In the genomic region with DNA sequence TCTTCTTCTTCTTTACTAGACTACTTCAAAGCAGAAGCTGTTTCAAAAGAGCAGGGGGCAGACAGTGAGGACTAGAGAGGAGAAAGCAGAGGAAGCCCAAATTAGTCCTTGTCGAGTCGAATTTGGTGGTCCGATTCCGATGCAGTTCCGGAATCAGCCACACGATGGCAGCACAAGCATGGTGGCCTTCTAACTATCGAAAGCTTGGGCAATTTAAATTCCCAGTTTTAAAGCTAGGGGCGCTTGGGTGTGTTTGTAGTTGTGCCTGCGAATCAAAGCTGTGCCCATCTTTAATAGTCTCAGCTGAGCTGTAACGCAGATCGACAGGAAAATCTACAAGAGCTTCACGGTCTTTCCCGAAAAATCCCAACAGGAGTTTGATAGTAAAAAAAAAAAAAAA, we compare ENCODE assay signal across 8 mouse cellular contexts.
DNase-seq lines count a peak whose midpoint lies in the region; ATAC-seq and TF ChIP-seq lines count a peak whose summit lies in the region.

No protein-coding gene starts in this region.

- H3K27ac ChIP-seq in embryonic facial prominence, embryonic 13.5 days, result no peak overlapping the region; the same call in 1 of the 2 replicates
- no peak overlapping the region; the same call in 1 of the 2 replicates for H3K27ac ChIP-seq in heart, embryonic 10.5 days
- peak overlapping the region; percentile 37; the same call in 1 of the 2 replicates for H3K27ac ChIP-seq in kidney, embryonic 14.5 days (ENCODE audit: low read depth, low read length)
- H3K27ac ChIP-seq in limb, embryonic 14.5 days (replicated peaks; ENCODE audit: low read depth, low read length), result no peak overlapping the region

- TF ChIP-seq POLR2A in limb, embryonic 14.5 days (IDR thresholded peaks at IDR 0.05; ENCODE audit: borderline replicate concordance, extremely low read depth, insufficient read depth, insufficient read length), result no peak

- no peaks in the 10 kb centered on the region for H3K36me3 ChIP-seq in embryonic facial prominence, embryonic 13.5 days
- H3K36me3 ChIP-seq in heart, embryonic 10.5 days, result no peaks in the 10 kb centered on the region
- no peaks in the 10 kb centered on the region for H3K36me3 ChIP-seq in kidney, embryonic 14.5 days (ENCODE audit: control insufficient read depth, insufficient read depth, low read length)
- H3K36me3 ChIP-seq in limb, embryonic 14.5 days (ENCODE audit: control insufficient read depth, insufficient read depth, low read length), result no peaks in the 10 kb centered on the region
- H3K36me3 ChIP-seq in splenic B cell, adult 2 months (ENCODE audit: control insufficient read depth, insufficient read depth, low read length, poor library complexity, severe bottlenecking), result no peaks in the 10 kb centered on the region

- peak overlapping the region; percentile 74 for H3K4me2 ChIP-seq in embryonic facial prominence, embryonic 13.5 days
- peak overlapping the region; percentile 67 for H3K4me2 ChIP-seq in kidney, embryonic 14.5 days (replicated peaks; ENCODE audit: low read depth, low read length)
- peak overlapping the region; percentile 65 for H3K4me2 ChIP-seq in limb, embryonic 14.5 days (replicated peaks; ENCODE audit: low read depth, low read length, severe bottlenecking)

- no peak for ATAC-seq in embryonic facial prominence, embryonic 13.5 days (ENCODE audit: insufficient number of reproducible peaks, insufficient read depth, low FRiP score, low TSS enrichment, low read depth)
- no peak for ATAC-seq in kidney, embryonic 14.5 days (ENCODE audit: low FRiP score, low TSS enrichment)
- ATAC-seq in limb, embryonic 14.5 days (ENCODE audit: low FRiP score, low read depth), result peak; percentile 38; the same call in 1 of the 2 replicates

- H3K4me1 ChIP-seq in embryonic facial prominence, embryonic 13.5 days, result peaks cover 14% of the 10 kb centered on the region; the same call in 1 of the 2 replicates
- H3K4me1 ChIP-seq in heart, embryonic 10.5 days, result peaks cover 3% of the 10 kb centered on the region; the same call in 1 of the 2 replicates
- peaks cover 11% of the 10 kb centered on the region; the same call in 1 of the 2 replicates for H3K4me1 ChIP-seq in kidney, embryonic 14.5 days (ENCODE audit: control insufficient read depth, insufficient read depth, low read length)
- H3K4me1 ChIP-seq in limb, embryonic 14.5 days (ENCODE audit: control insufficient read depth, insufficient read depth, low read length), result peaks cover 8% of the 10 kb centered on the region; the same call in 1 of the 2 replicates

- H3K9ac ChIP-seq in embryonic facial prominence, embryonic 13.5 days, result peak overlapping the region; percentile 54; the same call in 1 of the 2 replicates
- peak overlapping the region; percentile 60; the same call in 1 of the 2 replicates for H3K9ac ChIP-seq in kidney, embryonic 14.5 days (ENCODE audit: low read depth, low read length)
- no peak overlapping the region; the same call in 1 of the 2 replicates for H3K9ac ChIP-seq in limb, embryonic 14.5 days (ENCODE audit: low read depth, low read length, severe bottlenecking)

- DNase-seq in A20 (ENCODE audit: low read depth, low spot score), result peak; percentile 58
- DNase-seq in adrenal gland, postnatal 4 days (ENCODE audit: low spot score in 2 of 2), result peak; percentile 84 to 85
- peak; percentile 85 for DNase-seq in heart, embryonic 10.5 days (ENCODE audit: low spot score)
- DNase-seq in limb, embryonic 14.5 days (ENCODE audit: low spot score), result peak; percentile 94
- peak; percentile 92 for DNase-seq in naive thymus-derived CD4-positive, alpha-beta T cell, adult 2 months (ENCODE audit: low read depth)
- DNase-seq in splenic B cell, adult 2 months (ENCODE audit: low read depth, low spot score), result peak; percentile 88

- peak overlapping the region; percentile 45 for H3K4me3 ChIP-seq in embryonic facial prominence, embryonic 13.5 days
- peak overlapping the region; percentile 46; the same call in 1 of the 2 replicates for H3K4me3 ChIP-seq in heart, embryonic 10.5 days
- H3K4me3 ChIP-seq in kidney, embryonic 14.5 days (ENCODE audit: low read length), result peak overlapping the region; percentile 38
- H3K4me3 ChIP-seq in limb, embryonic 14.5 days (replicated peaks; ENCODE audit: low read length), result peak overlapping the region; percentile 34

- H3K27me3 ChIP-seq in embryonic facial prominence, embryonic 13.5 days, result 0 out of 2 replicates have a peak, but pooled peaks cover 4% of the 10 kb centered on the region
- H3K27me3 ChIP-seq in heart, embryonic 10.5 days (ENCODE audit: insufficient read depth, poor library complexity, severe bottlenecking), result 0 out of 2 replicates have a peak, but pooled peaks cover 3% of the 10 kb centered on the region
- H3K27me3 ChIP-seq in kidney, embryonic 14.5 days (ENCODE audit: control insufficient read depth, insufficient read depth, low read length), result no peaks in the 10 kb centered on the region
- no peaks in the 10 kb centered on the region for H3K27me3 ChIP-seq in limb, embryonic 14.5 days (ENCODE audit: control insufficient read depth, insufficient read depth, low read length)
- no peaks in the 10 kb centered on the region for H3K27me3 ChIP-seq in splenic B cell, adult 2 months (ENCODE audit: control insufficient read depth, insufficient read depth, low read length, poor library complexity, severe bottlenecking)

- H3K9me3 ChIP-seq in embryonic facial prominence, embryonic 13.5 days, result no peaks in the 10 kb centered on the region
- no peaks in the 10 kb centered on the region for H3K9me3 ChIP-seq in heart, embryonic 10.5 days
- H3K9me3 ChIP-seq in kidney, embryonic 14.5 days (ENCODE audit: control insufficient read depth, low read length), result no peaks in the 10 kb centered on the region
- H3K9me3 ChIP-seq in limb, embryonic 14.5 days (ENCODE audit: control insufficient read depth, low read length), result no peaks in the 10 kb centered on the region

- 2% methylated on average over 13 of the region's 13 CpGs for WGBS in embryonic facial prominence, embryonic 13.5 days
- 9% methylated on average over 13 of the region's 13 CpGs for WGBS in heart, embryonic 10.5 days
- 2% methylated on average over 13 of the region's 13 CpGs for WGBS in kidney, embryonic 14.5 days
- 5% methylated on average over 13 of the region's 13 CpGs for WGBS in limb, embryonic 14.5 days
